Mouse (Mus musculus): ENCODE results near the gene Gm20605.

DNA sequence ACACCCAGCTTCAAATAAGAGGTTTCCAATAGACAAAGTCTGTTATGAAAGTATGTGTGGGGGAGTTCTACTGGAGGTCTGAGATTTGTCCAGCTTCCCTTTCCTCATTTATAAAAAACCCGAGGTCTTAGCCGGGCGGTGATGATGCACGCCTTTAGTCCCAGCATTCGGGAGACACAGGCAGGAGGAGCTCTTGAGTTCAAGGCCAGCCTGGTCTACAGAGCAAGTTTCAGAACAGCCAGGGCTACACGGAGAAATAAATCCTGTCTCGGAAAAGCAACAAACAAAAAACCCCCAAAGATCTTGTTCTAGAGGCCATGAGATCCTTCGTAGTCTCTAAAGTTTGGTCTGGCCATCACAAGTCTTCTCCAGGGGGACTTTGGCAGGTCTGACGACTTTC, 984 bp upstream of the Gm20605 start:
- TF ChIP-seq CTCF (IDR thresholded peaks at IDR 0.05; ENCODE audit: low read depth, low read length) (no peak), POLR2A (IDR thresholded peaks at IDR 0.05; ENCODE audit: borderline replicate concordance, low read depth, low read length) (no peak)
